Mouse (Mus musculus) heart, adult 2 months (tissue): ENCODE results near the gene Man1c1. TPM values are rescaled to one million over a fixed set of nuclear protein-coding genes. Genes with fewer than 3 reads are reported as not detected.
A peak's percentile ranks its signal among the peaks of the same experiment; 100 is the strongest.

Experiments
- DNase-seq, 2 experiments: peaks; one replicate each; pipeline ENCODE4 v3.0.0; 2021
- H3K27ac ChIP-seq: fragments of 200-600 bp; 2 replicates; pipeline ENCODE4 v1.8.1; 2022
- H3K27me3 ChIP-seq: fragments of 200-500 bp; 2 replicates; pipeline ENCODE4 v1.6.1; 2012; ENCODE audit warnings: mild to moderate bottlenecking, low read length, inconsistent platforms, mixed read lengths; ENCODE audit not compliant: control insufficient read depth, insufficient read depth
- H3K36me3 ChIP-seq: fragments of 200-500 bp; 2 replicates; pipeline ENCODE4 v1.6.1; 2012; ENCODE audit warnings: low read length, inconsistent platforms; ENCODE audit not compliant: control insufficient read depth, insufficient read depth
- H3K4me1 ChIP-seq: fragments of 200-500 bp; 2 replicates; pipeline ENCODE4 v1.6.1; 2011; ENCODE audit warnings: low read length; ENCODE audit not compliant: control insufficient read depth, insufficient read depth
- H3K4me3 ChIP-seq: fragments of 200-600 bp; 2 replicates; pipeline ENCODE4 v1.8.1; 2022
- H3K79me2 ChIP-seq: fragments of 200-500 bp; replicated peaks from 2 replicates; pipeline ENCODE4 v1.6.1; 2012; ENCODE audit warnings: mild to moderate bottlenecking, inconsistent platforms, low read length, moderate library complexity, mixed read lengths; ENCODE audit not compliant: control insufficient read depth, insufficient read depth
- H3K9ac ChIP-seq: fragments of 200-500 bp; 2 replicates; pipeline ENCODE4 v1.6.1; 2012; ENCODE audit warnings: low read depth, mild to moderate bottlenecking, control low read depth, inconsistent platforms, low read length, mixed read lengths
- CTCF ChIP-seq: fragments of 200-600 bp; IDR thresholded peaks from 2 replicates; pipeline ENCODE4 v1.8.1; 2022; ENCODE audit warnings: antibody characterized with exemption, mild to moderate bottlenecking, moderate library complexity
- EP300 ChIP-seq: fragments of 200-500 bp; IDR thresholded peaks from 2 replicates; pipeline ENCODE4 v1.6.1; 2011; ENCODE audit warnings: low read depth, low read length, control low read depth; ENCODE audit not compliant: insufficient read depth
- POLR2A ChIP-seq: fragments of 200-500 bp; IDR thresholded peaks from 2 replicates; pipeline ENCODE4 v1.6.1; 2011; ENCODE audit warnings: mild to moderate bottlenecking, low read depth, low read length, control low read depth; ENCODE audit not compliant: insufficient read depth
- WGBS: fragments of 180-500 bp; shearing (Covaris S2); methylation state at CpG from one replicate; pipeline ENCODE4 v1.1.7; 2018; 5-methylcytosine and 5-hydroxymethylcytosine counted together
- intact Hi-C: fragments of 180-260 bp; cut with DNase I; formaldehyde crosslinking; loops from one replicate; pipeline ENCODE4 v1.15.1; 2025
- polyA plus RNA-seq: library from polyadenylated mRNA; depleted of rRNA; stranded (reverse); fragments of >200 nt; gene quantifications from 2 replicates; pipeline ENCODE4 v1.2.3, GENCODE M21; 2012
- total RNA-seq, 2 experiments: library from RNA; stranded (reverse); gene quantifications; 2 replicates each; pipeline ENCODE4 v1.2.3; 2021

Man1c1 gene
- total and polyA plus RNA-seq, 3 experiments = 14.1 to 28.4 (median 24.8) TPM

DNA sequence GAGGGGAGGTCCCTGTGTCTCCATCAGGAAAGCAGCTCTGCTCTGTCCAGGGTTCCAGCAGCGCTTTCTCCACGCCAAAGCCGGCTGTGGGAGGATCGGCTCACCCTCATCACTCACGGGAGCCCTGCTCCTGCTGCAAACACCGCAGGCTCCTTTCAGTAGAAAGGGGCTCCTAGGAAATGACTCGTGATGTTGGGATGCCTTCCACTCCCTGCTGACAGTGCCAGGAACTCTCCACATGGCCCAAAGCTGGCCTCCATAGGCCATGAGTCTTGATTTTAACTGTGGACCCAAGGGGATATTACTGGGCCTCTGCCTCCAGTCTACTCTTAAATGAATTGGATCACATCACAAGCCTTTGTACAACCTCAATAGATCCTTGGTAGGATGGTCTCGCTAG, 134.3 kb downstream of the Man1c1 start:
- Histone ChIP-seq H3K79me2 (no peaks in the 10 kb centered on the region), H3K4me3 (no peak overlapping the region), H3K9ac (no peak overlapping the region), H3K4me1 (no peaks in the 10 kb centered on the region), H3K27ac (no peak overlapping the region), H3K36me3 (no peaks in the 10 kb centered on the region), H3K27me3 (no peaks in the 10 kb centered on the region)
- TF ChIP-seq CTCF (no peak), POLR2A (no peak)
- DNase-seq = no peak
- intact Hi-C loops = no loop called here
- WGBS = 80% methylated on average over 8 of the region's 8 CpGs

GRCm38 (mm10) chr4:134569205-134569604, 134.9 kb downstream of the Man1c1 start:
- WGBS = 89% methylated on average over 6 of the region's 6 CpGs
- Histone ChIP-seq H3K79me2 (no peaks in the 10 kb centered on the region), H3K9ac (no peak overlapping the region), H3K36me3 (no peaks in the 10 kb centered on the region), H3K4me1 (no peaks in the 10 kb centered on the region), H3K27me3 (no peaks in the 10 kb centered on the region), H3K4me3 (no peak overlapping the region), H3K27ac (no peak overlapping the region)
- DNase-seq = no peak
- no peak for TF ChIP-seq POLR2A
- TF ChIP-seq CTCF = peak; percentile 65
- intact Hi-C loops = no loop called here

- no peak for TF ChIP-seq EP300
- TF ChIP-seq CTCF = no peak
- no peak for TF ChIP-seq POLR2A
- Histone ChIP-seq H3K9ac (no peak overlapping the region), H3K4me1 (no peaks in the 10 kb centered on the region), H3K4me3 (no peak overlapping the region), H3K27me3 (no peaks in the 10 kb centered on the region), H3K27ac (no peak overlapping the region), H3K79me2 (no peaks in the 10 kb centered on the region), H3K36me3 (no peaks in the 10 kb centered on the region)
- DNase-seq = no peak
- intact Hi-C loops = no loop called here
- WGBS = 72% methylated on average over 19 of the region's 19 CpGs
Observed at GRCm38 (mm10) chr4:134567377-134568226, 136.5 kb downstream of the Man1c1 start.

- Histone ChIP-seq H3K36me3 (no peaks in the 10 kb centered on the region), H3K4me1 (no peaks in the 10 kb centered on the region), H3K27ac (no peak overlapping the region), H3K9ac (no peak overlapping the region), H3K79me2 (no peaks in the 10 kb centered on the region), H3K4me3 (no peak overlapping the region), H3K27me3 (no peaks in the 10 kb centered on the region)
- no peak for DNase-seq
- 84% methylated on average over 6 of the region's 6 CpGs for WGBS
- TF ChIP-seq POLR2A = no peak
- intact Hi-C loops = no loop called here
Observed at GRCm38 (mm10) chr4:134564093-134564492, 140.0 kb downstream of the Man1c1 start.

- DNase-seq = no peak
- H3K27ac ChIP-seq = no peak overlapping the region
- intact Hi-C loops = no loop called here
- no peaks in the 10 kb centered on the region for H3K27me3 ChIP-seq
- 82% methylated on average over 16 of the region's 16 CpGs for WGBS
- H3K4me3 ChIP-seq = no peak overlapping the region
- H3K9ac ChIP-seq = no peak overlapping the region
- peaks cover 1% of the 10 kb centered on the region for H3K4me1 ChIP-seq
- no peak for TF ChIP-seq POLR2A
- TF ChIP-seq EP300 = no peak
- no peak for TF ChIP-seq CTCF
- no peaks in the 10 kb centered on the region for H3K79me2 ChIP-seq
- no peaks in the 10 kb centered on the region for H3K36me3 ChIP-seq
Observed at GRCm38 (mm10) chr4:134563624-134564023, 140.5 kb downstream of the Man1c1 start.

GRCm38 (mm10) chr4:134562014-134562413, 142.1 kb downstream of the Man1c1 start:
- Histone ChIP-seq H3K79me2 (no peaks in the 10 kb centered on the region), H3K36me3 (no peaks in the 10 kb centered on the region), H3K4me3 (no peak overlapping the region), H3K27me3 (no peaks in the 10 kb centered on the region), H3K27ac (no peak overlapping the region), H3K9ac (no peak overlapping the region), H3K4me1 (peaks cover 3% of the 10 kb centered on the region)
- intact Hi-C loops = no loop called here
- 82% methylated on average over 2 of the region's 2 CpGs for WGBS
- no peak for TF ChIP-seq POLR2A
- TF ChIP-seq EP300 = no peak
- TF ChIP-seq CTCF = no peak
- DNase-seq = no peak
